Mouse (Mus musculus) intestine, postnatal 0 days (tissue): ENCODE results near the gene Foxf2. TPM values are rescaled to one million over a fixed set of nuclear protein-coding genes. Genes with fewer than 3 reads are reported as not detected.

ENCODE experiments used
- ATAC-seq: fragments of 200-750 bp; cut with Nextera tagmentation; 2 replicates; pipeline ENCODE4 v1.8.0; 2017; ENCODE audit warnings: mild to moderate bottlenecking, moderate TSS enrichment, moderate library complexity
- H3K27ac ChIP-seq: fragments of 300-500 bp; sonication (generic); 2 replicates; pipeline ENCODE4 v1.5.1; 2014; ENCODE audit warnings: mild to moderate bottlenecking, low read depth, low read length, moderate library complexity
- H3K27me3 ChIP-seq: fragments of 300-500 bp; sonication (generic); replicated peaks from 2 replicates; pipeline ENCODE4 v1.6.1; 2014; ENCODE audit warnings: low read length, mixed read lengths; ENCODE audit not compliant: control insufficient read depth, insufficient read depth
- H3K36me3 ChIP-seq: fragments of 300-500 bp; sonication (generic); 2 replicates; pipeline ENCODE4 v1.6.1; 2014; ENCODE audit warnings: mild to moderate bottlenecking, moderate library complexity; ENCODE audit not compliant: control insufficient read depth, insufficient read depth
- H3K4me1 ChIP-seq: fragments of 300-500 bp; sonication (generic); replicated peaks from 2 replicates; pipeline ENCODE4 v1.6.1; 2014; ENCODE audit warnings: antibody characterized with exemption, low read length, mixed read lengths; ENCODE audit not compliant: control insufficient read depth, insufficient read depth
- H3K4me2 ChIP-seq: fragments of 300-500 bp; sonication (generic); replicated peaks from 2 replicates; pipeline ENCODE4 v1.6.1; 2014; ENCODE audit warnings: low read depth, mild to moderate bottlenecking, moderate library complexity
- H3K4me3 ChIP-seq: fragments of 300-500 bp; sonication (generic); 2 replicates; pipeline ENCODE4 v1.5.1; 2014; ENCODE audit warnings: low read depth, low read length
- H3K9ac ChIP-seq: fragments of 300-500 bp; sonication (generic); 2 replicates; pipeline ENCODE4 v1.6.1; 2014; ENCODE audit warnings: mild to moderate bottlenecking, low read depth, low read length
- H3K9me3 ChIP-seq: fragments of 300-500 bp; sonication (generic); 2 replicates; pipeline ENCODE4 v1.6.1; 2016; ENCODE audit warnings: mixed run types; ENCODE audit not compliant: control insufficient read depth
- CTCF ChIP-seq: sonication (generic); IDR thresholded peaks from 2 replicates; pipeline ENCODE4 v1.5.1; 2016; ENCODE audit warnings: low read depth, mild to moderate bottlenecking, control low read depth, antibody characterized with exemption, moderate library complexity
- WGBS: fragments of 180-500 bp; shearing (Covaris S2); extraction: QIAGEN DNeasy Blood & Tissue Kit; methylation state at CpG from one replicate; pipeline ENCODE4 v1.1.7; 2014; 5-methylcytosine and 5-hydroxymethylcytosine counted together
- polyA plus RNA-seq: library from polyadenylated mRNA; unstranded; fragments of >200 nt; fragmentation: Nextera tagmentation; extraction: Ambion mirVana; gene quantifications from 2 replicates; pipeline ENCODE4 v1.2.1, GENCODE M21; 2015

Gene Foxf2
- polyA plus RNA-seq, 1 experiment from 2014 or later = 9.3 TPM

DNA sequence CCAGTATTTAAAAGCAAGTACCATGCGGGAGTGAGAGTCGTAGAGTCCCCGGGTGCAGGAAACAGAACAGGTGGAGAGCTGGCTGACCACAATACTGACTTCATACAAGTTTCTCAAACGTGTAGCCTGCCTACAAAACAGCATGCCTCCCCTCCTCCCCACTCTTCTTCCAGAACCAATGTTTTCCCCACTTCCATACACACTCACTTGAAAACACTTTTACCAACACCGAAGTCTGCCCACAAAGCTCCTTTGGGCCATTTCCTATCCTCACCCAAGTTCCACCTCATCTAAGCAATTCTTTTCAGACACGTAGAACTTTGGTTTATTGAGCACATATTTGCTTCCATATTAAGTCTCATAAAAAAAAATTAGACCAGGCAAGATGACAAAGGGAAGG lies 2.3 kb upstream of the Foxf2 start:
- Histone ChIP-seq H3K4me2 (peak overlapping the region; percentile 60; the same call in 1 of the 2 replicates), H3K27ac (no peak overlapping the region), H3K4me3 (0 out of 2 replicates have a peak overlapping the region, but pooled peaks have one; percentile 64), H3K9ac (no peak overlapping the region), H3K36me3 (no peaks in the 10 kb centered on the region), H3K9me3 (no peaks in the 10 kb centered on the region), H3K4me1 (no peaks in the 10 kb centered on the region), H3K27me3 (peaks cover 99% of the 10 kb centered on the region)
- no peak for TF ChIP-seq CTCF
- ATAC-seq = no peak
- WGBS = 19% methylated on average over 6 of the region's 6 CpGs

DNA sequence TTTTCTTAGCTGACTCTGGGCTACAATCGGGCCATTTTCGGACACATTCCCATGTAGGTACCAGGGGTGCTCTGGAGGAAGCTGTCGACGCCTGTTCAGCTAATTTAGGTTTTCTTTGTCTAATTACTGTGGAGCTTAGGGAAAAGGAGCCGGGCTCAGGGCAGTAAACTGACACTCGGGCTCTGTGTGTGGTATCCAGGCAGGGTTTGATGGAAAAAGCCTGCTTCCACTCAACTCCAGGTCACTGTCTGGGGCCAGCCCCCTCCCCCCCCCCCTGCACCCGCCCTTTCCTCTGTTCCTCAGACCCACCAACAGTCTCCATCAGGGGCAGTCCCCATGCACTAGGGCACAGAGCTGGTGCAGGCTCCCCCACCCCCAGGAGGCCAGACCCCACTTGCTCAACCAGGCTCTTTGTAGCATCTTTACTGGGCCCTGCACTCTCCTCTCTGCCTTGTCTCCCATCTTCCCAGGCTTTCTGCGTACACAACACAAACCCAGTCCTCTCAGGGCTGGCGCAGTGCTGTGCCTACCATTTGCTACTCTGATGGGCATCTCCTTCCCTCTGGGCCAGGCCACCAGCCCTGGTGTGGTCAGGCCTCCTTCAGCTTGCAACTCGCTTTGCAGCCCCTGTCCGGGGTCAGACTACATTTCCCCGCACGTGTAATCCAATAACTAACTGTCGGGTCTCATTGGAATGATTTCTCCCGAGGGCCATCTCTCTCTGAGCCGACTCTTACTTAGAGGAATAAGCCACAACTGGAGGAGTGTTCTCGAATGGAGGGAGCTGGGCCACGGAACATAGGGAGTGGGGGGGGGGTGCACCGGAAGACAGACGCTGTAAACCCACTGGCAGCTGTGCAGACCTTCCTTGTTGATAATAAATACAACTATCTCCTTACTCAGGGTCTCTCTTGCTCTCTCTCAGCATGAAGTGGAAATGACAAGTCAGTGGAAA lies 1.4 kb upstream of the Foxf2 start:
- no peak for ATAC-seq
- 7% methylated on average over 20 of the region's 20 CpGs for WGBS
- peak overlapping the region; percentile 64 for H3K4me3 ChIP-seq

DNA sequence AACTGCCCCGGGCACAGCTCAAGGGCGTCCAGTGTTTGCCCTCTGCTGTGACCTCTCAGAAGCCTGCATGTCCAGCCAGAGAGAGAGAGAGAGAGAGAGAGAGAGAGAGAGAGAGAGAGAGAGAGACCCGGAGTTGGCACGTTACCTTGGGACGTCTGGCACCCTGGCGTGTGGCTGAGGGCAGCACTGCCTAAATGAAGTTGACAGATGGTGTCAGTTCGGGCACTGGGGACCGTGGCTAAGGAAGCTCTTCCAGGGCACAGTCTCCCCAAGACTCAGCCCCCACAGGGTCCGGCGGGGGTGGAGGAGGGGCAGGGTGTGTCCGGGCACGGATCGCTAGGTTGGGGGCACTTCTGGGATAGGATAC lies 667 bp upstream of the Foxf2 start:
- peaks cover 99% of the 10 kb centered on the region for H3K27me3 ChIP-seq
- WGBS = under 1% methylated on average over 13 of the region's 13 CpGs

More for the DNA sequence above, 1.4 kb upstream of the Foxf2 start:
- TF ChIP-seq CTCF = no peak
- H3K4me1 ChIP-seq = no peaks in the 10 kb centered on the region
- H3K27ac ChIP-seq = peak overlapping the region; percentile 77
- no peaks in the 10 kb centered on the region for H3K36me3 ChIP-seq
- H3K9me3 ChIP-seq = no peaks in the 10 kb centered on the region
- H3K9ac ChIP-seq = peak overlapping the region; percentile 73
- H3K4me2 ChIP-seq = peak overlapping the region; percentile 60
- peaks cover 99% of the 10 kb centered on the region for H3K27me3 ChIP-seq

DNA sequence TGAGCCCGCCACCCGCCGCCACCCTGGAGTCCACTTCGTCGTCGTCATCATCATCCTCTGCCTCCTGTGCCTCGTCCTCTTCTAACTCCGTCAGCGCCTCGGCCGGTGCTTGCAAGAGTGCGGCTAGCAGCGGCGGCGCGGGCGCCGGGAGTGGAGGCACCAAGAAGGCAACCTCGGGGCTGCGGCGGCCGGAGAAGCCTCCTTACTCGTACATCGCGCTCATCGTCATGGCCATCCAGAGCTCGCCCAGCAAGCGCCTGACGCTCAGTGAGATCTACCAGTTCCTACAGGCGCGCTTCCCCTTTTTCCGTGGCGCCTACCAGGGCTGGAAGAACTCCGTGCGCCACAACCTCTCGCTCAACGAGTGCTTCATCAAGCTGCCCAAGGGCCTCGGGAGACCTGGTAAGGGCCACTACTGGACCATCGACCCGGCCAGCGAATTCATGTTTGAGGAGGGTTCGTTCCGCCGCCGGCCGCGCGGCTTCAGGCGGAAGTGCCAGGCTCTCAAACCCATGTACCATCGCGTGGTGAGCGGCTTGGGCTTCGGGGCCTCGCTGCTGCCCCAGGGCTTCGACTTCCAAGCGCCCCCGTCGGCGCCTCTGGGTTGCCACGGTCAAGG lies 676 bp downstream of the Foxf2 start:
- peak overlapping the region; percentile 64 for H3K4me3 ChIP-seq
- no peaks in the 10 kb centered on the region for H3K9me3 ChIP-seq
- under 1% methylated on average over 60 of the region's 60 CpGs for WGBS
- no peak for TF ChIP-seq CTCF
- no peaks in the 10 kb centered on the region for H3K4me1 ChIP-seq
- no peaks in the 10 kb centered on the region for H3K36me3 ChIP-seq
- ATAC-seq = no peak
- peak overlapping the region; percentile 77 for H3K27ac ChIP-seq
- peak overlapping the region; percentile 60 for H3K4me2 ChIP-seq
- peak overlapping the region; percentile 73 for H3K9ac ChIP-seq
- peaks cover 94% of the 10 kb centered on the region for H3K27me3 ChIP-seq

More for the DNA sequence above, 667 bp upstream of the Foxf2 start:
- no peaks in the 10 kb centered on the region for H3K36me3 ChIP-seq
- peak overlapping the region; percentile 73 for H3K9ac ChIP-seq
- peak overlapping the region; percentile 60 for H3K4me2 ChIP-seq
- TF ChIP-seq CTCF = no peak
- H3K9me3 ChIP-seq = no peaks in the 10 kb centered on the region
- ATAC-seq = peak; percentile 9; the same call in 1 of the 2 replicates
- peak overlapping the region; percentile 64 for H3K4me3 ChIP-seq
- H3K4me1 ChIP-seq = no peaks in the 10 kb centered on the region
- H3K27ac ChIP-seq = peak overlapping the region; percentile 77

DNA sequence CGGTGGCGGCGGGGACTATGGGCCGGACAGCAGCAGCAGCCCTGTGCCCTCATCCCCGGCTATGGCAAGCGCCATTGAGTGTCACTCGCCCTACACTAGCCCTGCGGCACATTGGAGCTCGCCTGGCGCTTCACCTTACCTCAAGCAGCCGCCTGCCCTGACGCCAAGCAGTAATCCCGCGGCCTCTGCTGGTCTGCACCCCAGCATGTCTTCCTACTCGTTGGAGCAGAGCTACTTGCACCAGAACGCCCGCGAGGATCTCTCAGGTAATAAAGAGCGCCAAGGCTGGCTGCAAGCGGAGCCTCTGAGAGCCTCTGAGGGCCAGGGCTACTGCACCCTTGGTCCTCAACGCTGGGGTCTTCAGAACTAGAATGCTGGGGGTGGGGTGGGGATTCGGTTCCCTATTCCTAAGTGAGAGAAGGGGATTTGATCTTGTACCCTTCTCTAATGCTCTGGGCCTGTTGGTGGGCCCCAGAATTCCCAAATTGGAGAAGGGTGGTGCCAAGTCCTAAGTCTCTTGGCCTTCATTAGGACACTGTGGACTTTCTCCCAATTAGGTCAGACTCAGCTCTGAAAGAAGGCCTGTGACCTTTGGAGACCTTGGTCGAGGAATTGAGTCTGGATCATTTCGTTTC lies 1.5 kb downstream of the Foxf2 start:
- no peak for ATAC-seq
- WGBS = 5% methylated on average over 24 of the region's 24 CpGs
- Histone ChIP-seq H3K4me3 (peak overlapping the region; percentile 64), H3K9ac (peak overlapping the region; percentile 73), H3K4me2 (peak overlapping the region; percentile 60), H3K9me3 (no peaks in the 10 kb centered on the region), H3K4me1 (no peaks in the 10 kb centered on the region), H3K27me3 (peaks cover 94% of the 10 kb centered on the region), H3K36me3 (no peaks in the 10 kb centered on the region), H3K27ac (peak overlapping the region; percentile 77; the same call in 1 of the 2 replicates)
- no peak for TF ChIP-seq CTCF
